Mouse (Mus musculus) C2C12 (cell line): ENCODE measurements at regions not wholly inside any gene's neighbourhood (a gene's known extent, or its start where the extent isn't known, plus 50 kb on each side); places are given as distances from the start of the nearest gene placed in this dataset.

Source experiments
- CTCF ChIP-seq: IDR thresholded peaks from one replicate; pipeline ENCODE4 v1.5.1; 2011; ENCODE audit not compliant: control insufficient read depth, insufficient read depth, insufficient read length
- MYOG ChIP-seq: IDR thresholded peaks from one replicate; pipeline ENCODE4 v1.6.1; 2011; ENCODE audit not compliant: control insufficient read depth, insufficient read length; ENCODE audit errors: extremely low read depth
- USF1 ChIP-seq: IDR thresholded peaks from one replicate; pipeline ENCODE4 v1.6.1; 2011; ENCODE audit warnings: low read depth, mild to moderate bottlenecking, control low read depth, moderate library complexity

GRCm38 (mm10) chr12:95315151-95315750, 376.8 kb upstream of the Flrt2 start:
- TF ChIP-seq CTCF: no peak
- no peak for TF ChIP-seq USF1
- no peak for TF ChIP-seq MYOG
